Mouse (Mus musculus) splenic B cell, adult 2 months (primary cell): ENCODE results near the gene Vim.
"Not testable (repeated sequence)": the region's sequence is repeated elsewhere in the genome, so short reads cannot be mapped to it uniquely, and the experiment has no call there.

Source experiments
- DNase-seq: peaks from one replicate; pipeline ENCODE4 v3.0.0-alpha.2; 2011; ENCODE audit warnings: low read depth, low spot score
- H3K27me3 ChIP-seq: 2 replicates; pipeline ENCODE4 v1.6.1; 2012; ENCODE audit warnings: mild to moderate bottlenecking, low read length, moderate library complexity, mixed read lengths; ENCODE audit not compliant: control insufficient read depth, poor library complexity, insufficient read depth, severe bottlenecking
- H3K36me3 ChIP-seq: 2 replicates; pipeline ENCODE4 v1.6.1; 2012; ENCODE audit warnings: mild to moderate bottlenecking, low read length, moderate library complexity, mixed read lengths; ENCODE audit not compliant: control insufficient read depth, poor library complexity, insufficient read depth, severe bottlenecking

Gene Vim

GRCm38 (mm10) chr2:13577399-13577798 lies 3.7 kb downstream of the Vim start:
- Histone ChIP-seq H3K27me3 (no peaks in the 10 kb centered on the region), H3K36me3 (peaks cover 20% of the 10 kb centered on the region; the same call in 1 of the 2 replicates)
- no peak for DNase-seq

DNA sequence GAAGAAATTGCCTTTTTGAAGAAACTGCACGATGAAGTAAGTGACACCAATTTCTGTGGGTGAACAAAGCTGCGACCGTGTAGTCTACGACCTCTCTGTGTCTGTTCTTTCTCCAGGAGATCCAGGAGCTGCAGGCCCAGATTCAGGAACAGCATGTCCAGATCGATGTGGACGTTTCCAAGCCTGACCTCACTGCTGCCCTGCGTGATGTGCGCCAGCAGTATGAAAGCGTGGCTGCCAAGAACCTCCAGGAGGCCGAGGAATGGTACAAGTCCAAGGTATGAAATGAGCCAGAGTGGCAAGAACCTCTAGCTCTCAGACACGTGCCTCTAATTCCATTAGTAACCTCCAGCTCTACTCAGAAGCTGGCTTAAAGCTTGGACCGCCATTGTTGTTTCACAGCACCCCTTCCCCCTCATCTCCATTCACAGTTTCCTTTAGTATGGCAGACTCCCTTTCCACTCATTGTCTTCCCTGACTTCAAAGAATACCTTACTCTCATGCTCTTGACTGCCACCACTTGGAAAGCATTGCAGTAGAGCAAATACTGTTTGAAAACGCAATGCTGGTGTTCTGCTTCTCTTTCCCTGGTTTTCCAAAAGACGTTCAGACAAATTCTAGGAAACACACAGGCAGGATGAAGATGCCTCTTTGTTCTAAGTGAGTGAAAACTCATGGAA lies 4.9 kb downstream of the Vim start:
- DNase-seq, result no peak

GRCm38 (mm10) chr2:13579315-13579714 lies 5.6 kb downstream of the Vim start:
- DNase-seq, result no peak
- no peaks in the 10 kb centered on the region for H3K27me3 ChIP-seq
- H3K36me3 ChIP-seq, result peaks cover 20% of the 10 kb centered on the region; the same call in 1 of the 2 replicates

More for the DNA sequence above, 4.9 kb downstream of the Vim start:
- no peaks in the 10 kb centered on the region for H3K27me3 ChIP-seq
- peaks cover 20% of the 10 kb centered on the region; the same call in 1 of the 2 replicates for H3K36me3 ChIP-seq

- Histone ChIP-seq H3K36me3 (peaks cover 20% of the 10 kb centered on the region; the same call in 1 of the 2 replicates), H3K27me3 (no peaks in the 10 kb centered on the region)
- DNase-seq, result peak; percentile 60
These were observed 6.3 kb downstream of the Vim start for GRCm38 (mm10) chr2:13579991-13580390.

DNA sequence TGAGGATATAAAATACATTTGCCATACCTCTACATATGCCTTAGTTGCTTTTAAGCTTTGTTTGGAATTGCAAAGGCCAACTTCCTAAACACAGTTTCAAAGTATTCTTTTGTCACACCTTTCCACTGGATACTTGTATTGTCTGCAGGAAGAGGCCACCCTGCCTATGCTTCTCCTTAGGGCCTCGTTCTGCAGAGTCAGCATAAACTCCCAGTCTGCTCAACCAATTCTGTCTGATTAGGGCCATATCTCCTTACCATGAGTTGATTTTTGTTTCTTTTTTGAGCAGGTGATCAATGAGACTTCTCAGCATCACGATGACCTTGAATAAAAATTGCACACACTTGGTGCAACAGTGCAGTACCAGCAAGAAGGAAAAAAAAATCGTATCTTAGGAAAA lies 8.5 kb downstream of the Vim start:
- Histone ChIP-seq H3K27me3 (no peaks in the 10 kb centered on the region), H3K36me3 (peaks cover 16% of the 10 kb centered on the region; the same call in 1 of the 2 replicates)
- DNase-seq, result no peak

GRCm38 (mm10) chr2:13583746-13584145 lies 10.0 kb downstream of the Vim start:
- not testable (repeated sequence) for H3K36me3 ChIP-seq, DNase-seq, H3K27me3 ChIP-seq

DNA sequence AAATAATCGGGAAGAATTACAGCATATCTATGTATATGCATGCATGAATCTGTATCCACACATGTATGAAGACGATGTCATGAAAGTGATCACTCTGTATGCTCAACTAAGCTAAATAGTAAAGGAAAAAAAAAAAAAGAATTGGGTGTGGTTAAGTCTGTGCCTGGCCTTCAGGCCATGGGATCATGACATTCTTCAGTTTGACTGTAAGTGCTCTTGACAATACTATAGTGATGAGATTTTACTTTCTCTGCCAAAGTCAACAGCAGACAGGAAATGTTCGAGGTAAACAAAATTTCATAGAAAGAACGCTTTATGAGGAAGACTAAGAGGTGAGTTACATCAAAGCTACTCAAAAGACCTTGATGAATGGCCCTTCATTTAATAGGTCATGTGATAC lies 19.6 kb downstream of the Vim start:
- Histone ChIP-seq H3K36me3 (no peaks in the 10 kb centered on the region), H3K27me3 (no peaks in the 10 kb centered on the region)
- DNase-seq, result no peak

DNA sequence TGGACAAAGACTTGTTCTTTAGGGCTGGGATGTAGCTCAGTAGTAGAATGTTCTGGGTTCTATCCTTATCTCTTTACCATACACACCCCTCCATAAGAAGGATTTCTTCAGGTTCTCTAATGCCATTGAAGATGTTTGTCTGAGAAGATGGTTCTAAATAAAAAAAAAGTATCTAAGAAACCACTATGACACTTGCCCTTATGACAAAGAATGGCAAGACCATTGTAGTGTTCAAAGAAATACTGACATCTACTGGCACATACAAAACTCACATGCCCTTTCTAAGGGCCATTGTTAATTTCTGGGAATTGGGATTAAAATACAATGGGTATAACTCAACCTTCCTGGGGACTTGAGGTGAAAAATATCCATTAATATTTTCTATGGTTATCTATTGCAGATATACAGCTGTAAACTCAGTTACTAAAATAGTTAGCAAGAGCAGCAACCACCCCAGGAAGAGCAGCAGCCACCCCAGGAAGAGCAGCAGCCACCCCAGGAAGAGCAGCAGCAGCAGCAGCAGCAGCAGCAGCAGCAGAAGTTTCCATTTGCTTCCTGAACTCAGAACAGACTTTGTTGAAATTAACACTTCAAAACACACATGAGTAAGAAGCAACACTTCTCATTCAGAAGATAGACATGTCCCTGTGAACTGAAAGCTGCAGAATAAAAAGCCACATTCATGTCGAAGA lies 23.4 kb downstream of the Vim start:
- no peaks in the 10 kb centered on the region for H3K27me3 ChIP-seq
- peak; percentile 63 for DNase-seq
- H3K36me3 ChIP-seq, result no peaks in the 10 kb centered on the region

DNA sequence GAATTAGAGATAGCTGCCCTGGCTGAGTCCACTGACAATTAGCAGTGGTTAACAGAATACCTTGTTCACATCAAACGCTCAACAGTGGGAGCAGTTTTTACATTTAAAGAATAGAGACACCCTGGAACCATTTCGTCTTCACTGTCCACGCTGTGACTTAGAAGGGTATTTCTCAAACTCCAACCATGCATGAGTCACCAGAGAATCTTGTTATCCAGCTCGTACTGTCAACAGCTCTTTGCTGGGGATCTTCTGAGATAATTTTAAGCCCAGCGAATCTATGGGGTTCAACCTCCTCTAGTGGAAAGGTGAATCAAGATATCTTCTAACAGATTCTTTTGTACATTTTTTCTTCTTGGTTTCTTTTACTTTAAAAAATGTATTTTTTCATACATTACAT lies 24.4 kb downstream of the Vim start:
- Histone ChIP-seq H3K36me3 (no peaks in the 10 kb centered on the region), H3K27me3 (no peaks in the 10 kb centered on the region)
- no peak for DNase-seq

DNA sequence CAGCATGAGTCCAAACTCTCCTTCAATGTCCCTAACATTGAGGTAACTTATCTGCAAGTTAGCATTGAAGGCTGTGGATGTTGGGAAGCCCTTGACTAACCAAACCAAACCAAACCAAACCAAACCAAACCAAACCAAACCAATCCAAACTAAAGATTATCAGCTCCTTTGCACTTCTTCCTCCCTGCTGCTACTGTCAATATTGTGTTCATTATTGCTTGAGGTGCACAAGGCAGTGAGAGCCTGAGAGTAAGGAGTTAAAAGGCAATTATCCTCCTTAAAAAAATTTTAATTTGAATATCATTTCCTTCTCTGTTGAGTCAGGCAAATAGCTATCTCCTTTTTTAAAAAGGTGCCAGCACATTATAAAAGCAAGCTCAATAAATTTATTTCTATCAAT lies 29.4 kb downstream of the Vim start:
- DNase-seq, result no peak
- Histone ChIP-seq H3K27me3 (no peaks in the 10 kb centered on the region), H3K36me3 (no peaks in the 10 kb centered on the region)

GRCm38 (mm10) chr2:13603636-13604035 lies 29.9 kb downstream of the Vim start:
- not testable (repeated sequence) for DNase-seq, H3K27me3 ChIP-seq, H3K36me3 ChIP-seq

- no peak for DNase-seq
These were observed 56.6 kb downstream of the Vim start for GRCm38 (mm10) chr2:13630136-13630832.

More at GRCm38 (mm10) chr2:13630136-13630832, 56.6 kb downstream of the Vim start:
- no peaks in the 10 kb centered on the region for H3K36me3 ChIP-seq
- no peaks in the 10 kb centered on the region for H3K27me3 ChIP-seq
